Mouse (Mus musculus) activated CD4-positive, CD25-positive, alpha-beta regulatory T cell, adult 4 months (primary cell): ENCODE data around the gene Frmpd1. TPM values are rescaled to one million over a fixed set of nuclear protein-coding genes. Genes with fewer than 3 reads are reported as not detected.

Experiments
- ATAC-seq: one replicate; pipeline ENCODE4 v1.8.0; 2017
- polyA plus RNA-seq, 2 experiments: library from polyadenylated mRNA; unstranded; fragments of 100-300 nt; shearing (Covaris generic); gene quantifications; one replicate each; pipeline ENCODE4 v1.2.1; 2017

The Frmpd1 gene
- polyA plus RNA-seq: not detected

DNA sequence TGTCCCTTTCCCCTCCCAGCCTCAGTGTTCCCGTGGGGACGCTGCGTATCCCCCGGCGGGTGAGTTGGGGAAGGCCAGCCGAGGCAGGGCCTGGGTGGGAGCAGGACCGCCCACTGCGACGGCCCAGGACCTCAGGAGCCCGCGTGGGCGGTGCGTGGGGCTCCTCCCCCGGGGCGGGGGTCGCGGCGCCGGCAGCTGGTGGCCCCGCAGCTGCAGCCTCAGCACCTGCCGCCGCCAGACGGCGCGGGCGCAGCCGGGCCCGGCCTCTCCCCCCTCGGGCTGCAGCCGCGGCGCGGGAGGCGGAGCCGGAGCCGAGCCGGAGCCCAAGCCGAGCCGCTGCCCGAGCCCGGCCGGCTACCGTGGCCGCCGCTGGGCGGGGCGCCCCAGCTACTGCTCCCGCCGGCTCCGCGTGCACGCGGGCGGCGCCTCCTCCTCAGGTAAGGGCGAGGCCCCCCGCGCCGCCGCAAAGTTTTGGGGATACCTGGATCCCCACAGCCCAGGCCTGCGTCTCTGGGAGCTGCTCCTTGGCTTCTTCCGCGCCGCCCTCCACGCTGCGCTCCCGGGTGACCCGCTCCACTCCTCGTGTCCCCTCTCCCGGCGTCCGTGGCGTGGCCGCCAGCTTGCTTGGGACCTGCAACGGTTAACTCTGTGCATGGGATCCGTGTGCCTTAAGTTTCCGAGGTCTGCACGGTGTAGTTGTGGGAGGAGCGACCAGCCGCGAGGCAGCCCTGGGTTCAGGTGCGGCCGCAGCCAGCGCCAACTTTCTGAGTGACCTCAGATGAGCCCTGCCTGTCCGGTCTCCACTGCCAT lies at the start of gene Frmpd1:
Gene Frmpd1, plus strand, starts transcription at position 355 of the 810 bp plus-strand sequence.
- no peak for ATAC-seq

DNA sequence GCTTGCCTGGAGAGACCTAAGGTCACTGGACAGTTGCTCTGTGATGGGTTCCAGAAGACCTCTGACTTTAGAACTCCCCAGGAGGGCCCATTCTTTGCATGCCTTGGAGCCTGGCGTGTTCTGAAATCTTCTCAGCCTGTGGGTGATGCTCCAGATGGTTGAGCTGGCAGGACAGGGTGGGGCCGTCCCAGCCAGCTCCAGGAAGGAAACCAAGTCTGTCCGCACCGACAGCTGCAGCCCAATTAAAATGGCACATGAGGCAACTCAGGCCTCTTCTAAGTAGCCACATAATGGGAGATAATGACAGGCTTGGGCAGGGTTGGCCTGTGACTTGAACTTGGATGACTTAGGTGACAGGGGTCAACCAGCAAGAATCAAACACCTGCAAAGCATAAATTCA lies 47.0 kb upstream of the Frmpd1 start:
- ATAC-seq: no peak

DNA sequence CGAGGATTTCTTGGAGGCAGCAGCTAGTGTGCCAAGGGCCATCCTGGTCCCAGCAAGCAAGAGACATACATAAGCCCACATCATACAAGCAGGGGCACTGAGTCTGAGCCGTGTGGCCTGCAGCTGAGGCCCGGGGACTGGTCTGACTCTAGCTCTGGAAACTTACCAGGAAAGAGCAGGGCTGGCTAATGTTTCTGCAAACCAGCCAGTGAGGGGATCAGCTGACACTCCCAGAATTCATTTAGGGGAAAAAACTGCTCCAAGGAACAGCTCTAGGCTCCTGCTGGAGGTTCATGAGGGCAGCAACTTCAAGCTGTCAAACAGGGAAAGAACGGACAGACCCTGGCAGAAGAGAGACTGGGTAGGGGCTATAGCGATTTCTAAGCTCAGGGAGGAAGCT lies 42.8 kb upstream of the Frmpd1 start:
- no peak for ATAC-seq

DNA sequence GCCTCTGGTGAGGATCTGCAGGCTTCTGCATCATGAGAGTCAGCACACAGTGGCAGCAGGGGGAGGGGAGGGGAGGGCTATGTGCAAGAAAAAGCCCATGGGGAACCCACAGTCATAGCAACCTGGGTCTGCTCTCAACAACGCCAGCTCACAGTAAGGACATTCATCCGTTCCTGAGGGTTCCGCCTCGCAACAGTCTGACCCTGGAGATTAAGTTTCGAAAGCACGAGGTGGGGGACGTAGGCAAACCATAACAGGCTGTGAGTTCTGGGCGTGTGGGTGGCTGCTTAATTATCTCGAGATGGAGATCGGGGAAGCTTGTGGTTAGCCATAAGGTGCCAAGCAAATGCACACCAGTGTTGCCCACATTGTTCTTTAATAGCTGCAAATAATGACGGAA lies 42.3 kb upstream of the Frmpd1 start:
- ATAC-seq: no peak

DNA sequence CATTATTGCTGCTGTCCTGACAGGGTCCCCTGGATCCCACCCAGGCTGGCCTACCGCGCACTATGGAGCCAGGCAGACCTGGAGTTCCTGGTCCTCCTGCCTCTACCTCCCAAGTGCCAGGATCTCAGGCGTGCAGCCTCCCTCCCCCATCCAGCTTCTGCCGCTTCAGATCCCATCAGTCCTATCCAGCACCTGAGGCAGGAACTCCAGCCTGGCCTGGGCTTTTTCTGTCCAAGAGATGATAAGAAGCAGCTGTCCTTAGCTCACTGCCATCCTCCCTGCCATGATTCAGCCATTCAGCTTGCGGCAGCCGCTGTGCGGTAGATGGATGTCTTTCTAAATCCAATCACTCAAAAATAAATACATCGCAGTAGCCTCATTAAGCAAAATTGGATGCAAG lies 41.7 kb upstream of the Frmpd1 start:
- ATAC-seq: no peak

DNA sequence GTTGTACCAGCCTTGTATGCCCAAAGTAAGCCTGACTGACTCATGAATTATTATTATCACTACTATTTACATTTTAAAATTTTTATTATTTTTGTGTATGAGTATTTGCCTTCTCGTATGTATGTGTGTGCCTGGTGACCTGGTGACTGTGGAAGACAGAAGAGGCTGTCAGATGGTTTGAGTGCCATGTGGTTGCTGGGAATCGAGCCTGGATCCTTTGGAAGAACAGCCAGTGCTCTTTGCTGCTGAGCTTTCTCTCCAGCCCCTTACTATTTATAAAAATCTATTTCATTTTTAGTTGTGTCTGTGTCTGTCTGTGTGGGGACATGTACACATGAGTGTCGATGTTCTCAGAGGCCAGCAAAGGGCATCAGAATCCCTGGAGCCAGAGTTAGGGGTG lies 28.2 kb upstream of the Frmpd1 start:
- no peak for ATAC-seq

DNA sequence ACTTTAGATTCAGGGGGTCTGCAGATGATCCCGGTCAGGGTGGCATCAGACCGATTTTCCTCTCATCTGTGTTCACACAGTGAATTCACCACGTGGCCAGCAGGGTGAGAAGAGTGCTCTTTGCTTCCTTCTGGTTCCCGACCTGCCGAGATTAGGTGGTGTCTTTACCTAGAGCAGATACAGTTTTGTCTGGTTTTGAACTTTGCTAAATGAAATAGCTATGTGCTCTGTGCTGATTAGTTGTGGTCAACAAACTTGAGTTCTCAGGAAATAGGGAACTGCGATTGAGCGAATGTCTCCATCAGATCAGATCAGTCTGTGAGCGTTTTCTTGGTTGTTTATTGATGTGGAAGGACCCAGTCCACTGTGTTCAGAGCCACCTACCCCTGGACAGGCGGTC lies 26.1 kb upstream of the Frmpd1 start:
- no peak for ATAC-seq

DNA sequence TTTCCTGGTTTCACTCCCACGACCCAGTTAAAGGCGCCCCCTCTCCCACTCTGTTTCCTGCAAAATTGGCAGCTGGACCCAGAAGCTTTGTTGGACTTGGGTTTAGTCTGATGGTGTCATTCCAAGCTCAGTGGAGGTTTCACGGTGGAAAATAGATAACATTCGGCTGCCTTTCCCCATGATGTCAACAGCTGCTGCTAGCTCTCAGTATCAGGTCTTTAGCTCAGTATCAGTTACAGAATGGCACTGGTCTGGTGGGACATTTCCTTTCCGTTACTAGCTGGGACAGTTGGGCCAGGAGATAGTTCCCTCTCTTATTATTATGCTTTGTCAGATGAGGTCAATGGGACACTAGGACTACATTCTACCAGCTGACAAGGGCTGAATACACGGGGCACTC lies 23.9 kb upstream of the Frmpd1 start:
- no peak for ATAC-seq

DNA sequence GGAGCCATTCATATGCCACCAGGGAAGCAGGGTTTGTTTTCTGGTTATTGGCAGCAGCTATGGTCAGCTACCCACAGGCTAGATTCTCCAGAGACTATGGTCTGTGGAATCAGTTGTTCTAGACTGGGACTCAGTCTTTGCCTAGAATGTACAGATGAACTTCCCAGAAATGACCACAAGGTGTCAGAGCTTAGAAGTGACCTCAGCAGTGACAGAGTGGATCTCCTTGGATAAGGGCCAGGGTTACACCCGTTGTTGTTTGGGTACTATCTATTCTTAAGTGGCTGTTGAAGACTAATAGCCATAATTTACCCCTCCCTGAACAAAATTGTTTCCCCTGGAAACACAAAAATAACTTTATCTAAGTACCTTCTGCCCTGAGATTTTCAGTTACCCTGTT lies 21.0 kb upstream of the Frmpd1 start:
- ATAC-seq: no peak

DNA sequence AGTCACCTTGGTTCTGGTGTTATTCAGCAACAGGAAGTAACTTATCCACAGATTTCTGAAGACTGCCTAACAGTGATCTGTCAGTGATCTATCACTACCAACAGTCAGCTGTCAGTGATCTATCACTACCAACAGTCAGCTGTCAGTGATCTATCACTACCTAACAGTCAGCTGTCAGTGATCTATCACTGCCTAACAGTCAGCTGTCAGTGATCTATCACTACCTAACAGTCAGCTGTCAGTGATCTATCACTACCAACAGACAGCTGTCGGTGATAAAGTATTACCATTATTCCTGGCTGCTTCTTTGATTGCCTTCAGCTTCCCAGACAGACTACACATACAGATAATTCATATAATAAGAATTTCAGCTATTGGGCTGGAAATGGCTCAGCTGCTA lies 19.2 kb upstream of the Frmpd1 start:
- ATAC-seq: no peak

DNA sequence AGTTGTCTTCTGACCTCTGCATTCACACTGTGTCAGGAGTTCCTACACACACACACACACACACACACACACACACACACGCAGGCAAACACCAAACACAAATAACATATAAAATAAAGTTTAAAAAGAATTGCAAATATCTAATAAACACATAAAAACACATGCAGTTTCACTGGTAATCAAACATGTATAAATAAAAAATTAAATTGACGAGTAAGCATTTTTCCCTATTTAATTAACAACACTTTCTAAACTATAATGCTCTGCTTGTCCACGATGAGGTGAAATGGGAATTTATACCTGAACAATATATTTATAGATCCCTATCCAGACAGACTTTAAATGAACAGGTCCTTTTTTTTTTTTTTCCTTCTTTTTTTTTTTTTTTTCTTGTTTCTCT lies 18.7 kb upstream of the Frmpd1 start:
- no peak for ATAC-seq

DNA sequence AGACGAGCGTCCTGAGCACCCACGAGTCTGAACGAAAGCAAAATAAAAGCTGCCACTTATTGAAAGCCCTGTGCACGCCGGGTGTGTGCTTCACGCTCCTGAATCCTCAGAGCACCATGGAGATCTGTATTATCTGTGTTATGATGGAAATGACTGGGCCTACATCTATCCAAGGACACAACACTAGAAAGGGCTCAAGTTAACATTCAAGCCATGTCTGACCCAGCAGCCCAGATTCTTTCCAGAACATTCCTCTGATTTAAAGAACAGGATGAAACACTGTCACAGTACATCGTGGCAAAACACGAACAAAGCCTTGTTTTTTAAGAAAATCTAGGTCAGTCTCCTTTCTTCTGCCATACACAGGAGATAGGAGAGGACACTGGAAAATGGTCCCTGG lies 13.3 kb upstream of the Frmpd1 start:
- ATAC-seq: no peak

DNA sequence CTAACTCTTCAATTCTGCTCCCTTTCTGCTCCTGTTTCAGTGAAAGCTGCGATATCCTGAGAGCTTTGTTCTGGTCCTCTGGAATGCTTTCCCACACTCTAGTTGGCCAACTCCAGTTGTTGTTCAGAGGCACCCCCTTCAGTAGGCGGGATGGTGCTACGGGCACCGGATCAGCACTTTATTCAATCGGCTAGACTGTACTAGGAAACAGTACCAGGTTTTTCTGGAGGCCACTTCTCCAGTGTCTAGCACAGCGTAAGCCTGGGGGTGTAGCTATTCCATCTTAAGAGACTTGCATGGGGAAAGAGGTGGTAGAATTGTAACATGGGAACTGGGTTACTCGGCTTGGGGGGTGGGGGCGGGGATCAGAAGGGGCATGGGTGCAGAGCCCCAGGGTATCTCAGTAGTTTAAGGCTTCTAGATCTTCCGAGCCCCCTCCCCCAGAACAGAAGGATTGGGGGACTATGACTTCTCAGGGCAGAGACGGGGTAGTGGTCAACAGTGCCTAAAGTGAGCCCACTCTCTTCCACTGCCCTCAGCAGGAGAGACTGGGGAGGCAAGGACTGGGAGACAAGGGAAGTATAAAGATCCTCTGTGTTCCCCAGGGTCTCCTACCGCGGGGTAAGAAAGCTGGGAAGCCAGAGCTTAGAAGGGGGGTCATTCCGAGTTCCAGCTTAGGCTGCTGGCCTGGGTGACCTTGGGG lies 706 bp upstream of the Frmpd1 start:
- no peak for ATAC-seq

DNA sequence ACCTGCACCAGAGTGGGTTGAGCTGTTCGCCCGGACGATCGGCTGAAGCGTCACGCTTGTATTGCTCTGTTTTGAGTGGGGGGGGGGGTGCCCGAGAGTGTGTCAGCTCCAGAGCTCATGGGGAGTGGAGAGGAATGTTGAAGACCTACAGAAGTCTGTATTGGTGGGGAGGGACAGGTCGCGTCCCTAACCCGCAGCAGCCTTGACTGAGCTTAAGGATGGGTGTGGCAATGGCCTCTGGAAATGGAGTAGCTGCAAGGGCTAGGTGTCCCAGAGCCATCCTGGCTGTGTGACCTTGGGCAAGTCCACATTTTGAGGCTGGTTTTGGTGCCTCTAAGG lies 625 bp downstream of the Frmpd1 start:
- ATAC-seq: no peak

DNA sequence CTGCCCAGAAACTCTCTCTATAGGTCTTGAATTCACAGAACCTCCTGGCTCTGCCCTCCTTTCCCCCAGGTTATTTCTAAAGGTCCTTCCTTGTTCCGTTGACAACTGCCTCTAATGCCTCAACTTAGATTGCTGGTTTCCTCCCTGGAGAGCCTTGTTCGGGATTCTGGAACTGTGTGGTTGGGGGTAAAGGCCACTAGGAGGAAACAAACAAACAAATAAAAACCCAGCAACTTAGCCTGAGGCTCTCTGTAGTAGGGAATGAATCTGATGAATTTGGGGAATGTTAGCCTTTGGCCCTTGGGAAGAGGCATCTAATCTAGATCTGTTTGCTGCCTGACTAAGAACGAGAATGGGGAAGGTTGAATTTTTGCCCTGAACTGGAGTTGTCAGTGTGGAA lies 13.6 kb downstream of the Frmpd1 start:
- no peak for ATAC-seq

DNA sequence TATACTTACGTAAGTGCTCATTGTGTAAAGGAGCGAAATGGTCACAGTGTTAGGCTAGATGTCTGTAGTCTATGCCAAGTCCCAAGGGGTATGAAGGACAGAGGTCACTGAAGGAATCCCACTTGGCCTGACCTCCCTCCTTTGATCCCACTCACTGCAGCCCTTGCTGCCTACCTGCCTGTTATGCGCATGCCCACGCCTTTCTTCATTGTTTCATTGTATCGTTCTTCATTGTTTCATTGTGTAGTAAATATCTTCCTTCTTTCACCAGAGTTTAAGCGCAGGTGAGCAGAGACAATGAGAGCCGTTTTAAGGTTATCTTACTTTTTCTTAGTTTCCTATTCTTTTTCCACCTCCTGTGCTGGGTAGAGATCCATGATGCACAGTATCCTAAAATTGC lies 18.6 kb downstream of the Frmpd1 start:
- no peak for ATAC-seq

DNA sequence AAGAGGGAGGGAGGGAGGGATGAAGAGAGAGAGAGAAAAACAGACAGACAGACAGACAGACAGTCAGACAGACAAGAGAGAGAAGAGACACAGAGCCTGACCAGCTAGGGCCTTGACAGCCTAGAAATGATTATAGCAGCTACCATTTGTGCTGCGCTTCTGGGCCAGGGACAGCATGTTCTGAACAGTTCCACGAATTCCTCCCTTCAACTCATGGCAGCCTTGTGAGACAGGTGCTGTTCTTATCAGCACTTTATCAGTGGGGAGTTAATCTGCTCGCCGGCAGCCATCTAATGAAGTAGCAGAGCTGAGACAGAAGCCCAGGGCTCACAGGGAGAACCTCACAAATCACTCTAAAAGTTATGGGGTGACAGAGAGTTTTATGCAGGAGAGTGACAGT lies 22.8 kb downstream of the Frmpd1 start:
- ATAC-seq: no peak

DNA sequence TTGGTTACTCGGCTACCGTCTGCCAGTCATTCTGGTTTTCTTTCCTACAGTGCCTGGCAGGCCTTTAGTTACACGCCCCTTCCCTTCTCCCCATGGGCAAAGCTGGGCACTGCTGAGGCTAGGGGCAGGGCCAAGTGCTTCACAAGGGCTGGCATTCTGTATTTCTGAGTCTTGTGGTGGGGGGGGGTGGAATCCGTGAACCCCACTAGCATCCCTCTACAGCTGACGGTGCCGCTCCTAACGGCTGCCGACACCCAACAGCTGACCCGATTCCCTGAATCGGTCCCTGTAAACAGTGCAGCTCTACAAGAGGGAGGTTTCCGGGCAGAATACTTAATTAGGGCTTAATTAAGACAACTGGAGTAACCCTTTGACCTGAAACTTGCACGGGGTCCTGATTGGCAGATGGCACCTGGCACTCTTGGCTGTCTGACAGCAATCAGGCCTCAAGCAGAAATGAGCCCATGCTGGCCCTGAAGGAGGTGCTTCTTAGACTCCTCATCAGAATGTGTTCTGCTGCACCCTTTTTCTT lies 24.2 kb downstream of the Frmpd1 start:
- no peak for ATAC-seq

DNA sequence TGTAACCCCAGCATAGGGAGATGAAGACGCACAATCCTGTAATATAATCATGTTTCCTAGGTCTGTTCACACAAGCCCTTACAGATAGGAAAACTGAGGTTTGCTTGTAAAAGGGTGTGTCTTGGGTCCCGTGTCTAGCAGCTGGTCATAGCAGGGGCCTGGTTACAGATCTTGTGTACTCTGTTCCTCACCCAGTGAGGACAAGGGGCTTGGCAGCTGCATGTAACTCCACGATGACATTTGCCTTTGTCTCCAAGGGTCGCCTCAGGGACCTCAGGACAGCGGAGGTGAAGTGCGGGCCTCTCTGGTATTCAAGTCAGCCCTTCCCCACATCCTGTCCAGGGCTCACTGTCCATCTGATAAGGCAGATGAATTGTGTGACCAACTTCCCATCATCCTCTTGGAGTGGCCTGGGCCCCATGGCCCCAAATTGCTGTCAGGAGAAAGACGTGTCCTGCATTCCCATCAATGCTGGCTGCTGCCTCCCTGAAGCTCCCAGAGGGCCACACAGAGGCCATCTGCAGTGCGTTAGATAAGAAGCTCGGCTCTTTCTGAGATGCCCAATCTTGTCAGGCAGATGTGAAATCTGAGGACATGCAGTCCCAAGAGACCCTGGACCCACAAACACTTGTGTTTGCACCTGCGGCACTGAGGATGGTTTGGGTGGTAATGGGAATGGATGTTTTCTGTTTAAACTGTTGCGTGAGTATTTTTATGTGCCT lies 27.8 kb downstream of the Frmpd1 start:
- ATAC-seq: no peak

DNA sequence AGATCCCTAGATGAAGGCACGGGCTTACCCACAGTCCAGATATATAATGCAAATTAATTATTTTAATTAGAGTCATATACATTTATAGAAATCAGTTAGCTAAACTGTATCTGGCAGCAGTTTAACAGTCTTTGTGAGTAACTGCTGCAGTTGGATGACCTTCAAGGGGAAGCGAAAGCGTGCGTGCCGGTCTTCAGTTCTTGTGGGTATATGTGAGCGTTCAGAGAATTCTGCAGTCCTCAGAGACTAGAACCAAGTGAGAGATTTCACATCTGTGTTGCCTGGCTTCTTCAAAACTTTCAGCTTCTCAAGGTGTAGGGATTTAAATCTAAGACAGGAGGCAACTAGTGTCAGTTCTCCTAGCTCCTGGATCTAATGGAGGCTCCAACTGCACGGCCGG lies 35.3 kb downstream of the Frmpd1 start:
- no peak for ATAC-seq

DNA sequence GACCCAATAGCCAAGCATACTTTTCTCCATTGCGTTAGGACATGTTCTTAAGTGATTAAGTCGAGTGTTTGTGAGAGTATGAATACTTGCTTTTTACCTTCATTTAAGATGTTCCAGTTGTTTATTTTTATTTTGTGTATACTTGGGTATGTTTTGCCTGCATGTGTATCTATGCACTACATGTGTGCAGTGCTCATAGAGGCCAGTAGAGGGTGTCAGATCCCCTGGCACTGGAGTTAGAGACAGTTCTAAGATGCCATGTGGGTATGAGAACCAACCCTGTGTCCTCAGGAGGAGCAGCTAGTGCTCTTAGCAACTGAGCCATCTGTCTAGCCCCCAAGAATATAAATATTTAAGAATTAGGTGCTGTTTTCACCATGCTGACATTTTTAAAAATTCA lies 37.7 kb downstream of the Frmpd1 start:
- ATAC-seq: no peak

DNA sequence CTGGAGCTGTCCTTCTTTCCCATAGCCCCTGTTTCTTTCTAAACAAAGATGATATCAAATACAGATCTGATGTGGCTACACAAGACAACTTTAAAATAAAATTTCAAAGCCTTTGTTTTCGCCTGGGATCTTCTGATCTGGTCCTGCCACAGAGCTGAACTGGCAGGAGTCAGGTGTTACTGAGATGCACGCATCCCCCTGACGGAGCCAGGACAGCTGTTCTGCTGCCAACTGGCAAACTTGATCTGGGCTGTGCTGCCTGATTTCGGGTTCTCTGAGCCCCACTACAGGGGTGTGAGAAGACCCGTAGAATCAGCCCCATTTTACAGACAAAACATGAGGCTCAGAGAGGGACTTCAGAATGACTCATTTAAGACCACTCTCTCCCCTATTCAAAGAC lies 45.6 kb downstream of the Frmpd1 start:
- no peak for ATAC-seq

DNA sequence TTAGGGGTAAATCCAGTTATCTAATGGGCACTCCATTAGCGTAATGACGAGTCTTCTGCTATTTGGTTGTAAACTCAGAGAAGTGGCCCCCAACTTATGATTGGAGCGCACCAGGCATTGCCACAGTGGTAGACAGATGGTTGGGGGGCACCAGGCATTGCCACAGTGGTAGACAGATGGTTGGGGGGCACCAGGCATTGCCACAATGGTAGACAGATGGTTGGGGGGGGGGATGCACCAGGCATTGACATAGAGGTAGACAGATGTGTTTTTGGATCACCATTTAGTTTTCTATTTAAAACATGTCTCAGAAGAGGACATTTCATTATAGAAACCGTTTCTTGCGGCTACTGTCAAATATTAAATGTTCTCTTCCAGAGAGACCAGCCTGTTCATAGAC lies 53.6 kb downstream of the Frmpd1 start:
- no peak for ATAC-seq

DNA sequence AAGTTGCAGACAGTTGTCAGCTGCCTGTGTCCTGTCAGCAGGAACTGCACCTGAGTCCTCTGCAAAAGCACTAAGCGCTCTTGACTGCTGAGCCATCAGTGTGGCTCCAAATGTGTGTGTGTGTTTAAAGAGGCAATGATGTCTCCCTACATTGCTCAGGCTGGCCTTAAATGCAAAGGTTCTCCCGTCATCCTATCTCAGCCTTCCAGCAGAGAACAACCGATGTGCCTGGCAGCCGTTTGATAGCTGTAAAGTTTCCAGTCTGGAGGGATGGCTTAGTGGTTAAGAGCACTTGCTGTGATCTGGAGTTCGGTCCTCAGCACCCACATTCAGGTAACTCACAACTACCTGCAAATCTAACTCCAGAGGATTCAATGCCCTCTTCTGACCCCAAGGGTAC lies 56.7 kb downstream of the Frmpd1 start:
- no peak for ATAC-seq
